Mouse (Mus musculus) heart, embryonic 14.5 days (tissue): Measurements from ENCODE around the gene Selenbp2. TPM values are rescaled to one million over a fixed set of nuclear protein-coding genes. Genes with fewer than 3 reads are reported as not detected.
"Not testable (repeated sequence)": the region's sequence is repeated elsewhere in the genome, so short reads cannot be mapped to it uniquely, and the experiment has no call there.

Experiments
- ATAC-seq: fragments of 200-750 bp; cut with Nextera tagmentation; 2 replicates; pipeline ENCODE4 v1.8.0; 2017; ENCODE audit warnings: low read depth, moderate TSS enrichment; ENCODE audit not compliant: insufficient number of reproducible peaks, insufficient read depth, low FRiP score
- H3K27ac ChIP-seq, 2 experiments: fragments of 200-500 bp in 1 of 2; fragments of 300-500 bp in 1 of 2; sonication (generic) in 1 of 2; replicated peaks in 1 of 2; 2 replicates each; pipeline ENCODE4 v1.5.1; 2012 to 2014; ENCODE audit warnings: low read depth in 2 of 2, low read length in 2 of 2, control low read depth in 1 of 2, mild to moderate bottlenecking in 1 of 2, mixed read lengths in 1 of 2; ENCODE audit not compliant: control insufficient read depth in 1 of 2, insufficient read depth in 1 of 2
- H3K27me3 ChIP-seq: fragments of 300-500 bp; sonication (generic); 2 replicates; pipeline ENCODE4 v1.6.1; 2014; ENCODE audit warnings: mild to moderate bottlenecking, low read length, control low read depth; ENCODE audit not compliant: control insufficient read depth, insufficient read depth
- H3K36me3 ChIP-seq: fragments of 300-500 bp; sonication (generic); 2 replicates; pipeline ENCODE4 v1.6.1; 2014; ENCODE audit warnings: mild to moderate bottlenecking, control low read depth, low read length, mixed read lengths; ENCODE audit not compliant: control insufficient read depth, insufficient read depth
- H3K4me1 ChIP-seq, 2 experiments: fragments of 200-500 bp in 1 of 2; fragments of 300-500 bp in 1 of 2; sonication (generic) in 1 of 2; 2 replicates each; pipeline ENCODE4 v1.6.1; 2012 to 2014; ENCODE audit warnings: low read length in 2 of 2, control low read depth in 1 of 2, mixed read lengths in 1 of 2; ENCODE audit not compliant: control insufficient read depth in 2 of 2, insufficient read depth in 2 of 2
- H3K4me2 ChIP-seq: fragments of 300-500 bp; sonication (generic); 2 replicates; pipeline ENCODE4 v1.6.1; 2014; ENCODE audit warnings: mild to moderate bottlenecking, low read length
- H3K4me3 ChIP-seq, 2 experiments: fragments of 200-500 bp in 1 of 2; fragments of 300-500 bp in 1 of 2; sonication (generic) in 1 of 2; 2 replicates each; pipeline ENCODE4 v1.5.1; 2012 to 2014; ENCODE audit warnings: low read length in 2 of 2, mild to moderate bottlenecking in 2 of 2, control low read depth in 1 of 2, low read depth in 1 of 2, moderate library complexity in 1 of 2; ENCODE audit not compliant: control insufficient read depth in 1 of 2, insufficient read depth in 1 of 2
- H3K9ac ChIP-seq: fragments of 300-500 bp; sonication (generic); 2 replicates; pipeline ENCODE4 v1.6.1; 2014; ENCODE audit warnings: mild to moderate bottlenecking, low read length
- H3K9me3 ChIP-seq: fragments of 300-500 bp; sonication (generic); 2 replicates; pipeline ENCODE4 v1.6.1; 2016; ENCODE audit warnings: low read length, control low read depth; ENCODE audit not compliant: control insufficient read depth
- WGBS: fragments of 180-500 bp; shearing (Covaris S2); extraction: QIAGEN DNeasy Blood & Tissue Kit; methylation state at CpG from one replicate; pipeline ENCODE4 v1.1.7; 2014; 5-methylcytosine and 5-hydroxymethylcytosine counted together
- polyA plus RNA-seq: library from polyadenylated mRNA; unstranded; fragments of >200 nt; fragmentation: Nextera tagmentation; extraction: Ambion mirVana; gene quantifications from 2 replicates; pipeline ENCODE4 v1.2.1, GENCODE M21; 2014

Gene Selenbp2
- polyA plus RNA-seq, 1 experiment from 2014 or later: 3.1 TPM

GRCm38 (mm10) chr3:94660841-94661240, 32.5 kb upstream of the Selenbp2 start:
- H3K27me3 ChIP-seq, H3K36me3 ChIP-seq, ATAC-seq, H3K4me3 ChIP-seq, H3K27ac ChIP-seq, H3K4me2 ChIP-seq, H3K4me1 ChIP-seq, H3K9me3 ChIP-seq, H3K9ac ChIP-seq: not testable (repeated sequence)
- WGBS: 87% methylated on average over 2 of the region's 2 CpGs

GRCm38 (mm10) chr3:94665060-94665802, 28.1 kb upstream of the Selenbp2 start:
- H3K4me2 ChIP-seq, H3K9me3 ChIP-seq, H3K4me1 ChIP-seq, H3K27ac ChIP-seq, H3K36me3 ChIP-seq, H3K4me3 ChIP-seq, ATAC-seq, H3K9ac ChIP-seq, H3K27me3 ChIP-seq: not testable (repeated sequence)
- WGBS: 55% methylated on average over 3 of the region's 5 CpGs

- not testable (repeated sequence) for H3K9ac ChIP-seq, H3K4me3 ChIP-seq, H3K27ac ChIP-seq, H3K36me3 ChIP-seq, H3K27me3 ChIP-seq, H3K4me1 ChIP-seq, H3K9me3 ChIP-seq, H3K4me2 ChIP-seq
- ATAC-seq: peak; percentile 63; the same call in 1 of the 2 replicates
- 6% methylated on average over 7 of the region's 7 CpGs for WGBS
Observed at GRCm38 (mm10) chr3:94665896-94666295, 27.5 kb upstream of the Selenbp2 start.

DNA sequence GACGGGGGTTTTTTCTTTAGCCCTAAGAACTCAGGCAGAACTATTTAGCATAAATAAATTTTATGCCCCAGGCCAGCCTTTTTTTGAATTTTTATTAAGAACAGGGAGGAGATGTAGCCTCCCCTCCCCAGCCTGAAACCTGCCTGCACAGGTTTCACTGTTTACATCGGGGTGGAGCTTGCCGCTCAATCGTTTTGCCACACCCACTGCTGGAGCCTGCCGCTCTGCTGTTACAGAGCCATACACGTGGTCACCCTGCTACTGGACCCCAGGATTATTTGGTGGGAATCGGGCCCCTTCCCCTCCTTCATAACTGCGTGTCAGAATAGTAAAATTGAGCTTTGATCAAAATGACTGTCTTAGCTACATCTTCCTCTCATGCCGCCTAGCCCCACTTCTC, 18.3 kb upstream of the Selenbp2 start:
- 83% methylated on average over 9 of the region's 9 CpGs for WGBS
- not testable (repeated sequence) for H3K27me3 ChIP-seq, H3K27ac ChIP-seq, H3K4me1 ChIP-seq, H3K9me3 ChIP-seq, H3K9ac ChIP-seq, ATAC-seq, H3K4me2 ChIP-seq, H3K36me3 ChIP-seq, H3K4me3 ChIP-seq

DNA sequence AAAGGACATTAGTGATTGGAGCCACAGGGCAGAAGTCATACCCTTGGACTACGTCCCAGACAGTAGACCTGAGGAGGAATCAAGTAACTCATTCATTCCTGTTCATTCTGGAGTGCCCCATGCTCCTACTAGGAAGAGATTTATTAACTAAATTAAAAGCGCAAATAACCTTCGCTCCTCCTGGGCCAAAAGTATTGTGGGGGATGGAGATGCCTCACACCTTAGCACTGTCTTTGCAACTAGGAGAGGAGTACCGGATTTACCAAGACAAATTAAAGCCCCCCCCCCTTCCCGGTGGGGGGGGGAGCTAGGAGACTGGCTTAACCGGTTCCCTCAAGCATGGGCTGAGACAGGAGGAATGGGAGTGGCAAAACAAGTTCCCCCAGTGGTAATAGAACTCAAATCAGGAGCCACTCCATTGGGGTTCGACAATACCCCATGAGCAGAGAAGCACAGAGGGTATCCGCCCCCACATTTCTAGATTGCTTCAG, 14.0 kb upstream of the Selenbp2 start:
- Histone ChIP-seq H3K9ac (no peak overlapping the region), H3K4me2 (no peak overlapping the region), H3K4me3 (no peak overlapping the region), H3K27ac (no peak overlapping the region), H3K27me3 (no peaks in the 10 kb centered on the region), H3K36me3 (no peaks in the 10 kb centered on the region), H3K9me3 (no peaks in the 10 kb centered on the region), H3K4me1 (no peaks in the 10 kb centered on the region)
- 81% methylated on average over 8 of the region's 8 CpGs for WGBS
- ATAC-seq: no peak

- H3K4me3 ChIP-seq, H3K9me3 ChIP-seq, H3K36me3 ChIP-seq, H3K4me2 ChIP-seq, H3K27ac ChIP-seq, H3K27me3 ChIP-seq, H3K4me1 ChIP-seq, ATAC-seq, H3K9ac ChIP-seq: not testable (repeated sequence)
- 88% methylated on average over 12 of the region's 12 CpGs for WGBS
Observed at GRCm38 (mm10) chr3:94680032-94680431, 13.3 kb upstream of the Selenbp2 start.

DNA sequence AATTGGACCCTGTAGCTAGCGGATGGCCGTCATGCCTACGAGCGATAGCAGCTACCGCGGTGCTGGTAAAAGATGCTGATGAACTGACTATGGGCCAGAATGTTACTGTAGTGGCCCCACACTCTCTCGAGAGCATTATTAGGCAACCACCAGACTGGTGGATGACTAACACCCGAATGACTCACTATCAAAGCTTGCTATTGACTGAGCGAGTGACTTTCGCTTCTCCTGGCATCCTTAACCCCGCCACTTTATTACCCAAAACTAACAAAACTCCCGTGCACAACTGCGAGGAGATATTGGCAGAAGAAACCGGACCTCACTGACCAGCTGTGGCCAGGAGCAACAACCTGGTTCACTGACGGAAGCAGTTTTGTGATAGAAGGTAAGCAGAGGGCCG, 12.6 kb upstream of the Selenbp2 start:
- Histone ChIP-seq H3K9me3 (no peaks in the 10 kb centered on the region), H3K27ac (no peak overlapping the region), H3K27me3 (no peaks in the 10 kb centered on the region), H3K9ac (no peak overlapping the region), H3K4me2 (no peak overlapping the region), H3K4me1 (no peaks in the 10 kb centered on the region), H3K4me3 (no peak overlapping the region), H3K36me3 (no peaks in the 10 kb centered on the region)
- WGBS: 84% methylated on average over 16 of the region's 16 CpGs
- no peak for ATAC-seq

- H3K4me1 ChIP-seq: no peaks in the 10 kb centered on the region
- no peak overlapping the region for H3K4me2 ChIP-seq
- H3K36me3 ChIP-seq: no peaks in the 10 kb centered on the region
- 85% methylated on average over 6 of the region's 6 CpGs for WGBS
- no peak overlapping the region for H3K4me3 ChIP-seq
- H3K27me3 ChIP-seq: no peaks in the 10 kb centered on the region
- H3K9ac ChIP-seq: no peak overlapping the region
- no peak for ATAC-seq
- no peaks in the 10 kb centered on the region for H3K9me3 ChIP-seq
- no peak overlapping the region for H3K27ac ChIP-seq
Observed at GRCm38 (mm10) chr3:94683646-94684045, 9.7 kb upstream of the Selenbp2 start.
